Comparison of ENCODE assay signal across 8 mouse cellular contexts in genomic region chr5:35670412-35670801, GRCm38 (mm10). TPM values are rescaled to one million over a fixed set of nuclear protein-coding genes. Genes with fewer than 3 reads are reported as not detected.
DNase-seq lines count a peak whose midpoint lies in the region; ATAC-seq lines count a peak whose summit lies in the region.

No protein-coding gene starts in this region.

- H3K4me3 ChIP-seq in embryonic facial prominence, embryonic 10.5 days = no peak overlapping the region
- no peak overlapping the region for H3K4me3 ChIP-seq in intestine, embryonic 15.5 days (replicated peaks)

- ATAC-seq in intestine, embryonic 15.5 days = no peak

- H3K36me3 ChIP-seq in embryonic facial prominence, embryonic 10.5 days (replicated peaks) = no peaks in the 10 kb centered on the region
- H3K36me3 ChIP-seq in intestine, embryonic 15.5 days = no peaks in the 10 kb centered on the region

- peak overlapping the region; percentile 79 for H3K27ac ChIP-seq in embryonic facial prominence, embryonic 10.5 days (replicated peaks)
- H3K27ac ChIP-seq in intestine, embryonic 15.5 days = peak overlapping the region; percentile 68

- no peaks in the 10 kb centered on the region for H3K27me3 ChIP-seq in embryonic facial prominence, embryonic 10.5 days (replicated peaks; ENCODE audit: low read depth, poor library complexity, severe bottlenecking)
- H3K27me3 ChIP-seq in intestine, embryonic 15.5 days (replicated peaks) = no peaks in the 10 kb centered on the region

- H3K9ac ChIP-seq in intestine, embryonic 15.5 days = no peak overlapping the region

- no peaks in the 10 kb centered on the region for H3K9me3 ChIP-seq in embryonic facial prominence, embryonic 10.5 days
- H3K9me3 ChIP-seq in intestine, embryonic 15.5 days = no peaks in the 10 kb centered on the region

- peaks cover 75% of the 10 kb centered on the region for H3K4me1 ChIP-seq in embryonic facial prominence, embryonic 10.5 days
- H3K4me1 ChIP-seq in intestine, embryonic 15.5 days (replicated peaks) = peaks cover 56% of the 10 kb centered on the region

- intact Hi-C loops in gastrocnemius, postnatal 36 days (cut with DNase I) = no loop called here

- peak; percentile 73 for DNase-seq in layer of hippocampus, adult 11-12 months (ENCODE audit: low spot score)
- DNase-seq in layer of hippocampus, postnatal 36 days = no peak
- DNase-seq in embryonic facial prominence, embryonic 10.5 days (ENCODE audit: low spot score) = no peak
- peak; percentile 63 to 68 for DNase-seq in lung, postnatal 4 days
- no peak for DNase-seq in thymus, postnatal 4 days
- no peak for DNase-seq in gastrocnemius, postnatal 36 days
- DNase-seq in cerebellum, adult 11-12 months = no peak

- no peak overlapping the region for H3K4me2 ChIP-seq in intestine, embryonic 15.5 days (replicated peaks)

- 34% methylated on average over 6 of the region's 6 CpGs for WGBS in embryonic facial prominence, embryonic 10.5 days
- WGBS in intestine, embryonic 15.5 days = 41% methylated on average over 6 of the region's 6 CpGs

RNA-seq across cellular contexts. Expression of gene Htra3, which starts 9.2 kb away (rescaled TPM):
- 1 to 10 TPM; 3.8 to 7.3 TPM for total RNA-seq in layer of hippocampus, postnatal 36 days (2021)
- polyA plus RNA-seq in embryonic facial prominence, embryonic 10.5 days (2016; fragmentation: Nextera tagmentation; extraction: Ambion mirVana) = 4.2 and 5.4 TPM in 2 replicates
- 47.2 and 48.2 TPM in 2 replicates for polyA plus RNA-seq in intestine, embryonic 15.5 days (2015; fragmentation: Nextera tagmentation; extraction: Ambion mirVana)
- 10 to 100 TPM; 39.4 to 40.5 TPM for total RNA-seq in gastrocnemius, postnatal 36 days (2021)

Comparison
In these comparisons a context has a peak if more than half of its experiments do, and no peak if none do; other contexts are left out.
1. DNase-seq: peak in layer of hippocampus, adult 11-12 months (single experiment) and lung, postnatal 4 days (2 of 2); none in layer of hippocampus, postnatal 36 days (0 of 2), embryonic facial prominence, embryonic 10.5 days (single experiment), thymus, postnatal 4 days (single experiment), gastrocnemius, postnatal 36 days (0 of 2) and cerebellum, adult 11-12 months (single experiment).
2. RNA of gene Htra3, which starts 9.2 kb away (total RNA-seq): 39.4 to 40.5 TPM in gastrocnemius, postnatal 36 days; 3.8 to 7.3 TPM in layer of hippocampus, postnatal 36 days; every median in the first group is over 4 times any median in the second.